Mouse (Mus musculus) heart, embryonic 13.5 days (tissue): ENCODE measurements around the gene 1700001F09Rik. TPM values are rescaled to one million over a fixed set of nuclear protein-coding genes. Genes with fewer than 3 reads are reported as not detected.

Source experiments
- polyA plus RNA-seq: library from polyadenylated mRNA; unstranded; fragments of >200 nt; fragmentation: Nextera tagmentation; extraction: Ambion mirVana; gene quantifications from 2 replicates; pipeline ENCODE4 v1.2.1, GENCODE M21; 2015

Gene 1700001F09Rik
- polyA plus RNA-seq, 1 experiment from 2014 or later, result not detected

Other genes starting within 250 kb of the 1700001F09Rik start
- gene Gm8104, start 247.2 kb downstream of the 1700001F09Rik start, polyA plus RNA-seq, result 0.19 and 0.22 TPM in 2 replicates
- not detected in 2 replicates for gene Gm7233, start 167.9 kb downstream of the 1700001F09Rik start, polyA plus RNA-seq
- gene Gm8122, start 112.5 kb downstream of the 1700001F09Rik start, polyA plus RNA-seq, result not detected in 2 replicates
- gene Gm8126, start 89.2 kb downstream of the 1700001F09Rik start, polyA plus RNA-seq, result not detected in 2 replicates
- not detected in 2 replicates for gene Gm9732, start 72.8 kb downstream of the 1700001F09Rik start, polyA plus RNA-seq
- gene Gm8127, start 54.0 kb downstream of the 1700001F09Rik start, polyA plus RNA-seq, result not detected in 2 replicates
- gene Gm8138, start 68.5 kb upstream of the 1700001F09Rik start, polyA plus RNA-seq, result not detected in 2 replicates
- gene Gm5799, start 195.8 kb upstream of the 1700001F09Rik start, polyA plus RNA-seq, result not detected in 2 replicates
- not detected in 2 replicates for gene Gm17654, start 231.3 kb upstream of the 1700001F09Rik start, polyA plus RNA-seq